Mouse (Mus musculus) midbrain, embryonic 11.5 days (tissue): ENCODE data around the gene Zfp335. TPM values are rescaled to one million over a fixed set of nuclear protein-coding genes. Genes with fewer than 3 reads are reported as not detected.

ENCODE experiments used
- ATAC-seq: fragments of 200-750 bp; cut with Nextera tagmentation; 2 replicates; pipeline ENCODE4 v1.8.0; 2017; ENCODE audit warnings: moderate TSS enrichment, moderate library complexity; ENCODE audit not compliant: low FRiP score
- DNase-seq: peaks from one replicate; pipeline ENCODE4 v3.0.0; 2015; ENCODE audit warnings: low spot score; ENCODE audit errors: missing footprints
- H3K27ac ChIP-seq: fragments of 300-500 bp; sonication (generic); 2 replicates; pipeline ENCODE4 v1.5.1; 2014; ENCODE audit warnings: low read depth, low read length
- H3K27me3 ChIP-seq: fragments of 300-500 bp; sonication (generic); 2 replicates; pipeline ENCODE4 v1.6.1; 2014; ENCODE audit warnings: mild to moderate bottlenecking, low read length, moderate library complexity, mixed read lengths; ENCODE audit not compliant: control insufficient read depth, insufficient read depth
- H3K36me3 ChIP-seq: fragments of 300-500 bp; sonication (generic); 2 replicates; pipeline ENCODE4 v1.6.1; 2014; ENCODE audit warnings: mild to moderate bottlenecking, low read length, moderate library complexity, mixed read lengths; ENCODE audit not compliant: control insufficient read depth, insufficient read depth
- H3K4me1 ChIP-seq: fragments of 300-500 bp; sonication (generic); 2 replicates; pipeline ENCODE4 v1.6.1; 2014; ENCODE audit warnings: low read length; ENCODE audit not compliant: control insufficient read depth, insufficient read depth
- H3K4me2 ChIP-seq: fragments of 300-500 bp; sonication (generic); 2 replicates; pipeline ENCODE4 v1.6.1; 2014; ENCODE audit warnings: mild to moderate bottlenecking, moderate library complexity
- H3K4me3 ChIP-seq: fragments of 300-500 bp; sonication (generic); 2 replicates; pipeline ENCODE4 v1.5.1; 2014; ENCODE audit warnings: low read depth, low read length
- H3K9ac ChIP-seq: fragments of 300-500 bp; sonication (generic); 2 replicates; pipeline ENCODE4 v1.6.1; 2014; ENCODE audit warnings: low read length
- H3K9me3 ChIP-seq: fragments of 300-500 bp; sonication (generic); 2 replicates; pipeline ENCODE4 v1.6.1; 2016; ENCODE audit warnings: low read length; ENCODE audit not compliant: control insufficient read depth
- WGBS: fragments of 180-500 bp; shearing (Covaris S2); extraction: QIAGEN DNeasy Blood & Tissue Kit; methylation state at CpG from one replicate; pipeline ENCODE4 v1.1.7; 2014; 5-methylcytosine and 5-hydroxymethylcytosine counted together
- polyA plus RNA-seq: library from polyadenylated mRNA; unstranded; fragments of >200 nt; fragmentation: Nextera tagmentation; extraction: Ambion mirVana; gene quantifications from 2 replicates; pipeline ENCODE4 v1.2.1, GENCODE M21; 2014

Zfp335 gene
- 8.2 and 8.8 TPM in 2 replicates for polyA plus RNA-seq

GRCm38 (mm10) chr2:164911086-164912048 is at the start of gene Zfp335:
Gene Zfp335 (minus strand): TSS chr2:164911757.
- peaks cover 14% of the 10 kb centered on the region for H3K4me1 ChIP-seq
- peak within 1 kb of the TSS; percentile 82 for H3K4me2 ChIP-seq
- H3K27me3 ChIP-seq, result no peaks in the 10 kb centered on the region
- H3K36me3 ChIP-seq, result peaks cover 24% of the 10 kb centered on the region
- no peaks in the 10 kb centered on the region; the same call in 1 of the 2 replicates for H3K9me3 ChIP-seq
- peak within 1 kb of the TSS; percentile 99 for H3K27ac ChIP-seq
- H3K4me3 ChIP-seq, result peak within 1 kb of the TSS; percentile 74
- peak within 1 kb of the TSS; percentile 98 for H3K9ac ChIP-seq
- DNase-seq, result peak; percentile 99
- WGBS, result under 1% methylated on average over 91 of the region's 91 CpGs
- ATAC-seq, result peak; percentile 88

- Histone ChIP-seq H3K9ac (peak within 1 kb of the TSS; percentile 58), H3K4me2 (peak within 1 kb of the TSS; percentile 50), H3K36me3 (no peaks in the 10 kb centered on the region), H3K4me3 (peak within 1 kb of the TSS; percentile 66), H3K4me1 (peaks cover 19% of the 10 kb centered on the region), H3K27me3 (peaks cover 3% of the 10 kb centered on the region; the same call in 1 of the 2 replicates), H3K9me3 (no peaks in the 10 kb centered on the region; the same call in 1 of the 2 replicates), H3K27ac (no peak within 1 kb of the TSS)
- ATAC-seq (peak; percentile 80), DNase-seq (peak; percentile 98)
- 2% methylated on average over 30 of the region's 54 CpGs for WGBS
These were observed 49.3 kb upstream of the Zfp335 start, which contains the start of gene Slc12a5 for GRCm38 (mm10) chr2:164960716-164961441. Gene Slc12a5 (plus strand): TSS chr2:164960802.

GRCm38 (mm10) chr2:164957548-164958315 is 46.2 kb upstream of the Zfp335 start:
- Histone ChIP-seq H3K36me3 (no peaks in the 10 kb centered on the region), H3K9me3 (no peaks in the 10 kb centered on the region; the same call in 1 of the 2 replicates), H3K4me3 (no peak overlapping the region), H3K27me3 (peaks cover 4% of the 10 kb centered on the region; the same call in 1 of the 2 replicates), H3K4me2 (no peak overlapping the region), H3K27ac (no peak overlapping the region), H3K4me1 (peaks cover 10% of the 10 kb centered on the region), H3K9ac (no peak overlapping the region)
- ATAC-seq (no peak), DNase-seq (no peak)
- WGBS, result 66% methylated on average over 9 of the region's 9 CpGs

- ATAC-seq (no peak), DNase-seq (no peak)
- Histone ChIP-seq H3K4me2 (no peak overlapping the region), H3K9ac (no peak overlapping the region), H3K27ac (no peak overlapping the region), H3K4me1 (peaks cover 6% of the 10 kb centered on the region), H3K27me3 (peaks cover 14% of the 10 kb centered on the region), H3K9me3 (no peaks in the 10 kb centered on the region; the same call in 1 of the 2 replicates), H3K36me3 (no peaks in the 10 kb centered on the region), H3K4me3 (no peak overlapping the region)
- 75% methylated on average over 5 of the region's 5 CpGs for WGBS
These were observed 44.6 kb upstream of the Zfp335 start for GRCm38 (mm10) chr2:164956195-164956594.

- H3K36me3 ChIP-seq, result no peaks in the 10 kb centered on the region
- peaks cover 19% of the 10 kb centered on the region for H3K27me3 ChIP-seq
- peaks cover 2% of the 10 kb centered on the region; the same call in 1 of the 2 replicates for H3K4me1 ChIP-seq
- ATAC-seq (no peak), DNase-seq (no peak)
- H3K4me3 ChIP-seq, result no peak overlapping the region
- H3K4me2 ChIP-seq, result no peak overlapping the region
- H3K9me3 ChIP-seq, result no peaks in the 10 kb centered on the region; the same call in 1 of the 2 replicates
- H3K9ac ChIP-seq, result no peak overlapping the region
- H3K27ac ChIP-seq, result no peak overlapping the region
- WGBS, result 71% methylated on average over 4 of the region's 4 CpGs
These were observed 44.2 kb upstream of the Zfp335 start for GRCm38 (mm10) chr2:164955725-164956124.

GRCm38 (mm10) chr2:164953224-164953623 is 41.7 kb upstream of the Zfp335 start:
- Histone ChIP-seq H3K4me1 (peaks cover 5% of the 10 kb centered on the region; the same call in 1 of the 2 replicates), H3K4me3 (no peak overlapping the region), H3K27ac (no peak overlapping the region), H3K27me3 (peaks cover 44% of the 10 kb centered on the region), H3K9ac (no peak overlapping the region), H3K4me2 (no peak overlapping the region), H3K9me3 (no peaks in the 10 kb centered on the region; the same call in 1 of the 2 replicates), H3K36me3 (no peaks in the 10 kb centered on the region)
- DNase-seq (peak; percentile 98), ATAC-seq (peak; percentile 82)
- 2% methylated on average over 21 of the region's 21 CpGs for whole genome bisulfite sequencing

GRCm38 (mm10) chr2:164952448-164952847 is 40.9 kb upstream of the Zfp335 start:
- H3K4me2 ChIP-seq, result no peak overlapping the region
- DNase-seq, result no peak

GRCm38 (mm10) chr2:164951745-164952144 is 40.2 kb upstream of the Zfp335 start:
- Histone ChIP-seq H3K4me1 (peaks cover 5% of the 10 kb centered on the region; the same call in 1 of the 2 replicates), H3K9ac (no peak overlapping the region), H3K27me3 (peaks cover 51% of the 10 kb centered on the region), H3K4me2 (no peak overlapping the region), H3K27ac (no peak overlapping the region), H3K4me3 (no peak overlapping the region), H3K36me3 (no peaks in the 10 kb centered on the region), H3K9me3 (no peaks in the 10 kb centered on the region; the same call in 1 of the 2 replicates)
- WGBS, result 80% methylated on average over 4 of the region's 4 CpGs
- no peak for DNase-seq
- ATAC-seq, result no peak

More at GRCm38 (mm10) chr2:164952448-164952847, 40.9 kb upstream of the Zfp335 start:
- no peak for ATAC-seq
- 47% methylated on average over 13 of the region's 13 CpGs for WGBS
- H3K4me1 ChIP-seq, result peaks cover 5% of the 10 kb centered on the region; the same call in 1 of the 2 replicates
- no peak overlapping the region for H3K9ac ChIP-seq
- no peak overlapping the region for H3K27ac ChIP-seq
- no peak overlapping the region for H3K4me3 ChIP-seq
- peaks cover 51% of the 10 kb centered on the region for H3K27me3 ChIP-seq
- no peaks in the 10 kb centered on the region for H3K36me3 ChIP-seq
- no peaks in the 10 kb centered on the region; the same call in 1 of the 2 replicates for H3K9me3 ChIP-seq
